Mouse (Mus musculus) megakaryocyte, embryonic 14.5 days (primary cell): ENCODE results near the gene Mfsd4b3.

Experiments
- FLI1 ChIP-seq: IDR thresholded peaks from 2 replicates; pipeline ENCODE4 v1.6.1; 2012; ENCODE audit warnings: low read length, inconsistent platforms, mixed read lengths
- GATA1 ChIP-seq: IDR thresholded peaks from 3 replicates; pipeline ENCODE4 v1.6.1; 2012; ENCODE audit warnings: mixed read lengths, low read length, inconsistent platforms, borderline replicate concordance

DNA sequence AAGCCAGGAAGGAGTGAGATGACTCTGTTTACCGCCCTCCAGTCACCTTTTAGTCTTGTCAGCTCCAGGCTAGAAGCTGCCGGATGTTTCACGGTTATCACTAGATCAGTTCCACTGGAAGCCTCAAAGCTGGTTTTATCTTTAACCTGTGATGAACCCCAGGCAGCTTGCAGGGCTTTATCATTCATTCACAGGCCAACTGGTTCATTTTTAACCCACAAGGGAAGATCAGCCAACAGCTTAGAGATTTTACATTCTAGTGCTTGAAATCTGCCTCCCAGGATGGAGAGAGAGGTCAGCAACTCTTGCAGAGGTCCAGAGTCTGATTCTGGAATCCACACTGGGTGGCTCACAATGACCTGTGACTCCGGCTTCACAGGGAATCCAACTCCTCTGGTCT is 31.2 kb upstream of the Mfsd4b3 start:
- TF ChIP-seq GATA1 (no peak), FLI1 (no peak)
